Mouse (Mus musculus) urinary bladder, adult 2 months (tissue): ENCODE results near the gene Abca2. TPM values are rescaled to one million over a fixed set of nuclear protein-coding genes. Genes with fewer than 3 reads are reported as not detected.

Experiments used
- DNase-seq: peaks from one replicate; pipeline ENCODE4 v3.0.0; 2022; ENCODE audit warnings: low spot score
- polyA plus RNA-seq: library from polyadenylated mRNA; depleted of rRNA; stranded (reverse); fragments of >200 nt; gene quantifications from 2 replicates; pipeline ENCODE4 v1.2.3, GENCODE M21; 2012

Gene Abca2
- polyA plus RNA-seq, 1 experiment = 6.3 TPM

DNA sequence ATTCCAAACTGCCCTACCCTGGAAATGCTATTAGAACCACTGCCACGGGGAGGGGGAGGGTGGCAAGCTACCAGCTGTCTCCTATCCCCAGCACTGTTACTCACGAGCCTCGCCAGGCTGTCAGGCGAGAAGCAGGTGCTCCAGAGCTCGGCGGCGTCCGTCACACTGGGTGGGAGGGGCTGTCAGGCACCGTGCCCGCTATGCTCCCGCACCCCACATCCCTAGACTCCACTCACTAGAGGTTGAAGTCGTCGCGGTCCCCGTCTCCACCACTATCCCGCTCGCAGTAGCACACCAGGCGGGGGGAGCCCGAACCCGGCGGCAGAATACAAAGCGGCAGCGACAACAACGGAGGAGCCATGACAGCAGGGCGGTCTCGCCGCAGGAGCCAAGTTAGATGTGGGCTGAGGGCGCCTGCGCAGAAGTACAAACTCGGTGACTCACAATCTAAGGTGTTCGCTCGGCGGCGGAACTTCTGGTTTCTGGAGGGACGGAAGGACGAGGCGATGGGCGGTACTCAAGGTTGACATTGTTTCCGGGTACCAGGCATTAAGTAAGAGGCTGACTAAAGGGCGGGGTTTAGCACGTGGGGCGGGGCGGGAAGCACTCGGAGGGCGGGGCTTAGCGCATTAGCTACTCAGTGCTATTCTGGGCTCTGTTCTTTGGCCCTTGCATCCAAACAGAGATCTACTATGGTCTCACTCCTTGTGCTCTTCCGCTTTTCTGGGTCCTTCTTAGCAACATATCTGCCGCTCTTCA lies 32.2 kb downstream of the Abca2 start, which contains the start of gene Paxx:
Paxx (minus strand) TSS at position 544 of the 759 bp plus-strand sequence.
- DNase-seq = peak; percentile 85

DNA sequence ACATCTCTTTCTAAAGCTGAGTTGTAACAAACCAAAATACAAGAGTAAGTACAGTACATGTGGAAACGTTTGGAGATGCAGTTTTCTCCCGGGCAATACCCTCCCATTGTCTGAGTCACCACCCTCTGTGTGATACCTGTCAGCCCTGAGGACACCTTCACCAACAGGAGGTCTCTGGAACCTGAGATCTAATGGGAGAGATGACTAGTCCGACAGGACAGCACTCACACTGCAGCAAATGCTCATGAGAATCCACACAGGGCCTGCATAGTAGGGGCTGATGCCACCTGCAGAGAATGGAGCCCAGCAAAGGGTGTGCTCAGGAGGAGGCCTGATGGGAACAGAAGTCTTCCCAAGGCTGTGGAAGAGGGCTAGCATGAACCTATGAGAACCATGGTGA lies 32.9 kb downstream of the Abca2 start:
- no peak for DNase-seq

- no peak for DNase-seq
These were observed 35.1 kb downstream of the Abca2 start for GRCm38 (mm10) chr2:25463630-25464029.

DNA sequence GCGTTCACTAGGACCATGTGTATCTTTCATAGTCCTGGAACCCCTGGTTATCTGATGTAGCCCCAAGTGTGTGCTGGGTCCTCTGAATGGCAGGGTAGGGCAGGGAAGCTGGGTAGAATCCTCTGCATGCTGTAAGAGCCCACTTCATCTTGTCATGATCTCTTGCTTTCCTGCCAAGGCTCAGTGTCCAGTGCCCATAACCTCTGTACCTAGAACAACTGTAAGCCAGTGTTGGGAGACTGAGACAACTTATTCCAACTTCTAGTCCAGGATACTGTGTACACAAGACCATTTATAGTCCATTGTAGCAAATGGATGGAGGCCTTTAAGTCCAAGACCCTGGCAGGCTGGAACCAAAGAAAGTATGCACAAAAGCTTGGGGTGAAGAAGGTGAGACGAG lies 36.8 kb downstream of the Abca2 start:
- DNase-seq = no peak

DNA sequence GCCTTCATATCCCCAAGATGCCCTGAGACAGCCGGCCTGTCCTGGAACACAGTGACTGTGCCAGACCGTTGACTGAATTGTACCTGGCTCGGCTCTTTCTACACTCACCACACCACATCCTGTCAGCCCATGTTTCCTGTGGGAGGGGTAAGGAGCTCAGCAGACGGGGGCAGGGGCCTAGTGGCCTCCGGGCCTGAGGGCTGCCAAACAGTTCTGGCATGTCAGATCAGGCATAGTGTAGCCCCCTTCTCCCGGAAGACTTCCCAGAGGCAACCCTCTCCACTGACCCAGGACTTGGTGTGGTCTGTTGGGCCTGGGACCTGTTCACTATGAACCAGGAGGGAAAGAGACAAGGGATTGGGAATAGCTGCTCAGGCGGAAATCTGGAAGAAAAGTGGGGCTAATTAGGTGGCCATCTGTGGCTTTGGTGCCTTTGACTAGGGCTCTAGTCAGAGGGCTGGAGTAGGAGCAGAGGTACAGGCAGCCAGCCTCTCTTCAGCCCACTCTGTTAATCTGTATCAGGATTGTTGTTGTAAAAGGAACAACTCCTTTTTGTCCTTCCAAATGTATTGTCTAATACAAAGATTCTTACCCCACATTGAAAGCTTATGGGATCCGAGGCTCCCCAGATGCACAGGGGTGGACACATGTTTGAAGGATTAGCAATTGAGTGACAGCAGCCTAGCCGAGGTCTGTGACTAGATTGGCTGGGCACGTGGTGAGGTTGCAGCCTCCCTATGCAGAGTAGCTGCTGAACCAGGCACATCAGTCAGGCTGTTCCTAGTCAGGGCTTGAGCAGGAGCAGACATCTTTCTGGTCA lies 37.5 kb downstream of the Abca2 start:
- DNase-seq = no peak

DNA sequence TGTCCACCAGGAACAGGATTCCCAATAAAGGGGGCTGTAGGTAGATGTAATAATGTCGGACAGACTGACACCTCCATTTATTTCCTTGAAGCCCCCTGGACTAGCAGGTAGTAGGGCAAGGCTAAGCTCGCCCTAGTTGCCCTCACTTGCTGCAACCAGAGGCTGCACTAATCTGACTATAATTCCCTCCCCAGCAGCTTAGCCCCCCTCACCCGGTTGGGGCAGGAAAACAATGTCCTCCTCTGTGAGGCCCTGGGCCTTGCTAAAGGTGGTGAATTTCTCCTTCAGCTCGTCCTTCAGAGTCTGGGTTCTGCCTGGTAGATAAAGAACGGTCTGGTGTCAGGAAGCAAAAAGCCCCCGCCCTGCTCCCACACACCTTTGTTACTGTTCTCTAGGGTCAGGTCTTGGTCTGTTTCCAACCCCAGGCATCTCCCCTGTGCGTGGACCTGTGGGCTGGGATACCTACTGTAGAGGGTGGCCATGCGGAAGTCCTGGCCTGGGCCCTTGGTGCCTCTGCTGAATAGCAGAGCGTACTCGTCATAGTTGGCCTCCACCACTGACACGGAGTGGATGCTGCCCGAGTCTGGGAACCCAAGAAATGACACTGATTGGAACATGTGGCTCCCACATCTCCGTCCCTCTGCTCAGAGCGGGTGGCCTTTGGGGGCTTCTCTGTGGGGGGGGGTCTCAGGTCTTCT lies 39.3 kb downstream of the Abca2 start:
- DNase-seq = no peak

DNA sequence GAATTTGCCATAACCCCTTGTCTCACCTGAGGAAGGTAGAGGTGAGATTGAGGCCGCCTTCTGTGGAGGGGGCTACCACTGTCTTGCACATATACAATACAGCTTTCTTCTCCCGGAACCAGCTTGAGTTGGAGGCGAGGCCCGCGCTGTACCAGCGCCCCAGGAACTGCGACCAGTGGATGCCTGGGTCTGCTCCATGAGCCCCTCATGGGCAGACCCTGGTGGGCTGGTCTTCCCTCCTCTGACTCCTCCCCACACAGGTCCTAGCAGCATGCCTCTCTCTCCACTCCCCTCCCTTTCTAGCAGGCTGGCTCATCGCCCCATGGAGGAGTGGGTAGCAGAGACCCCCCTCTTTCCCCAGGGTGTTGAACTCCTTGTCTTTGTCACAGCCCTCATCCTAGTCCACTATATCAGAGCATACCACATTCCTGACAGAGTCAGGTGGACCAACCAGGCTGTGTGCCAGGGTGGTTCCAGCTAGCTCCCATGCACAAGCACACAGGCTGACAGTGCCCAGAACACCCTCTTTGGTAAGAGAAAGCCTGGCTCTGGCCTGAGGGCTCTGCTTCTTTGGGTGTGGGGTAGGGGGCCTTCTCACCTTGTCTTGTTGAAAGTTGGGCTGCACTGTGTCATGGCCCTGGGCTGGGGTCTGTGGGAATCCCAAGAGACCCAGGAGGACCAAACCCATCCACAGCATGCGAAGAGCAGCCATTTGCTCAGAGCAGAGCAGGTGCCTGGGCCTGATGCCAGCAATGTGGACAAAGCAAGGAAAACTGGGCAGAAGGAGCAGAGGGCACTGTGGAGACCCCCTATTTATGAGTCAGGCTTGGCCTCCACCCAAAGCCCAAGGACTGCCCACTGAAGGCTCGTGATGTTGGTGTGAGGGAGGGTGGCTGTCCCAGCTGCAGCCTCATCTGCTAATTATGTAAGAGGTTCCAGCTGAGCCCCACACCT lies 40.7 kb downstream of the Abca2 start:
- DNase-seq = no peak

DNA sequence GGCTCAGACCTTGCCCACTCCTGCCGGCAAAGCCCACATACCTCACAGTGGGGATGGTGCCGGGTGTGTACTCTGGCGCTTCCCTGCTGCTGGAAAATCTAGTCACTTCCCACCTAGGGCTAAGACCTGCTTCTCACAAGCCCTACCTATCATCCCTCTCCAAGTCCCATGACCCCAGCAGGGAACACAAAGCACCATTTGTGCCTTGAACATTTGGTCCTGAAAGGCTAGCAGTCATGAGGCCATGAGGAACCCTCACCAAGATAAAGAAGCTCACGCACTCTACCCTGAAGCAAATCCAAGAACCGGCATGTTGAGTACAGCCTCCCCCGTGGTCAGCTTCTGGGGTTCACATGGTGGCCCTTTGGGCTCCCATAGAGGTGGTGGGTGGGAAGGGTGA lies 41.5 kb downstream of the Abca2 start, which contains the start of gene Ptgds:
Ptgds (minus strand) TSS at position 78 of the 400 bp plus-strand sequence.
- DNase-seq = no peak

- no peak for DNase-seq
These were observed 44.0 kb downstream of the Abca2 start for GRCm38 (mm10) chr2:25472550-25472949.

- no peak for DNase-seq
These were observed 49.0 kb downstream of the Abca2 start for GRCm38 (mm10) chr2:25477541-25477940.

DNA sequence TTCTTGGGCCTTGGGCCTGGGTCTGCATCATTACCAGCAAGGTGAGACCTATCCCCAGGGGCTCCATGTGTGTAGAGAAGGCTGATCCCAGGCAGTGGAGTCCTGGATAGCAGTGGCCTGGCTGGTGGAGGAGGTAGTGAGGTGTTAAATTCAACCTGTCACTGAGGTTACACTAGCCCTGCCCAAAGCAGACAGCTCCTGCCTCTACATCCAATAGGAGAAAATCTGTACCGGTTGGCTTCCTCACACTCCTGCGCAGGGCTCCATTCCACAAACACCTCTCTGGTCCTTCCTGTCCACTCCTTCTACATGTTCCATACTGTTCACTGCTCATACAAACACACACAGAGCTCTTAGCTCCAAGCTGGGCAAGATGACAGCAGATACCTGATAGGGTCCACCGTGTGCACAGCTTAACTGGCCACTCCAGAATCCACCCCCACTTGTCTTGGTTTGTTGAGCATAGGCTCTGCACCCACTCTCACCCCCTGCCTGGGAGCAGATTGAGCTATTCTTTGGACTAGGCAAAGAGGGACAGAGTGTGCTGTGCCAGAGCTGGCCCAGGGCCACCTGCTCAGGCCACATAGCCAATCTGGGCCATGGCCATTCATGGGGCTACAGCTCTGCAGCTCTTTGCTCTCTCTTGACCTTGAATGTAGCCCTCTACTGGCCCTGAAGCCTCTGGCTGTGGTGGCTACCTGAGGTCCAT lies 49.6 kb downstream of the Abca2 start:
- DNase-seq = no peak

GRCm38 (mm10) chr2:25479551-25480311 lies 51.2 kb downstream of the Abca2 start:
- DNase-seq = no peak

DNA sequence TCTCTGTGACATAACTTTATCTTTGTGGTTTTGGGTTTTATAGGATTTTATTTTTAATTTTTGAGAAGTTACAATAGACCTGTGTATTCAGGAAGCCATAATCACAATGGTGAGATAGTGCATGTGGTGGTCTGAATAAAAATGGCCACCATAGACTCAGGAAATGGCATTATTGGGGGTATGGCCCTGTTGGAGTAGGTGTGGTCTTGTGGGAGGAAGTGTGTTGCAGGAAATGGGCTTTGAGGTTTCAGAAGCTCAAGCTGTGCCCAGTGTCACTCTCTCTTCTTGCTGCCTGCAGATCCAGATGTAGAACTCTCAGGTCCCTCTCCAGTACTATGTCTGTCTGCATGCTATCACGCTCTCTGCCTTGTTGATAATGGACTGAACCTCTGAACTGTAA lies 52.0 kb downstream of the Abca2 start:
- DNase-seq = no peak

- DNase-seq = no peak
These were observed 54.5 kb downstream of the Abca2 start for GRCm38 (mm10) chr2:25482969-25483368.

DNA sequence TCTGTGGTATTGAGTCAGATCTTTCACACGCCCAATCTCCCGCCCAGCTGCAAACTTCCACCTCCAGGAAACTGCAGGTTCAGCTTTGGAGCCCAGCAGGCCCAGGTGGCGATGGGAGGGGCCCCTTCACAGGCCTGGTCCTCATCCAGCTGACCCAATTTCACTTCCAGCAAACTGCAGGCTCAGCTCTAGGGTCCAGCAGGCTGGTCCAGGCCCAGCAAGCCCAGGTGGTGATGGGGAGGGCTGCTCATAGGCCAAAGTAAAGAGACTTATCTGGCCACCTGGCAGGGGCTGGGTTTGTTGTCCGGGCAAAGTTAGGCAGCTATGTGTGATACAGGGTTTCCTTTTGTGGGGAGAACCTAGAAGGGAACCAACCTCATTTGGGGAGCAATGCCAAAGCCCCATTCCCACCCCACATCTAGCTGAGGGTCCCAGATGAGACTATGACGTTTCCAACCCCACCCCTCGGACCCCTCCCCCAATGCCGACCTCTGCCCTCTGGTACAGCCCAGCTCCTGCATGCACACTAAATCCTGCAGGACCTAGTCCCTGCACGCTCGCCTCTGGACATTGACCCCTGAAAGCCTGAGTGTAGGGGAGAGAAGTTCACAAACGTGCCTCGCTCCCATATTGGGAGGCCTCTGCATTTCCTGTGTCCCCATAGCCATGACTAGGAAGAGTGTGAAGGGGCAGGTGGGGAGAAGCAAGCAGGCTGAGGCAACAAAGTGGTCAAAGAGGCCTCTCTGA lies 56.6 kb downstream of the Abca2 start:
- DNase-seq = no peak

DNA sequence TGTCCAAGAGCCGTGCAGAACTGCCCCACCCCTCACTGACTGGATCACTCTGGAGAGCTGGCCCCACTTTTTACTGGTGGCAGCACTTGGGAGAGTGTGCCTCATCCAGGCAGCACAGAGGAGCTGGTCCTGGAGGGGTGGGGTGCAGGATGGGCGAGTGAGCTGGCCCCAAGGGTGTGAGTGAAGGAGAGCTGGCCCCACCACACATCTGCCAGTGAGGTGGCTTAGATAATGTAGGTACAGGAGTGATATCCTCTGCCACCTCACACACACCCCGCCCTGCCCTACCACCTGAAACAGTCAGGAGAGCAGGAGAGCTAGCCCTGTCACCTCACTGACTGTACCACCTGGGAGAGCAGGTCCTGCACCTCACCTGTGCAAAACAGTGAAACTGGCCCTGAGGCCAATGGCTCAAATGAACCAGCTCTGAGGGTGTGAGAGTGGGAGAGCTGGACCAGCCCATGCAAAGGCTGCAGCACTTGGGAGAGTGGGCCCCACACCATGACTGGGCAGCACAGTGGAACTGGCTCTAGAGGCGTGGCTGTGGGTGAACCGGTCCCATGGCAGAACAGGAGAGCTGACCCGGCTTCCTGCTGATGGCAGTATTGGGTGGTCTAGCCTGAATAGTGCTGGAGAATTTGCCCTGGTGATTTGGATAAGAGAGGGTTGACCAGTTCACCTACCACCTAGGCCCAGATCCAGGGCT lies 59.6 kb downstream of the Abca2 start:
- no peak for DNase-seq

- DNase-seq = no peak
These were observed 60.2 kb downstream of the Abca2 start for GRCm38 (mm10) chr2:25488671-25489068.

- no peak for DNase-seq
These were observed 64.5 kb downstream of the Abca2 start for GRCm38 (mm10) chr2:25492988-25493387.
